Mouse (Mus musculus) hindbrain, embryonic 12.5 days (tissue): ENCODE results near the gene Bcl2l11. TPM values are rescaled to one million over a fixed set of nuclear protein-coding genes. Genes with fewer than 3 reads are reported as not detected.
A peak's percentile ranks its signal among the peaks of the same experiment; 100 is the strongest.

Experiments
- ATAC-seq: fragments of 200-750 bp; cut with Nextera tagmentation; 2 replicates; pipeline ENCODE4 v1.8.0; 2017; ENCODE audit warnings: moderate TSS enrichment; ENCODE audit not compliant: low FRiP score
- H3K27ac ChIP-seq: fragments of 300-500 bp; sonication (generic); 2 replicates; pipeline ENCODE4 v1.5.1; 2016; ENCODE audit warnings: mild to moderate bottlenecking
- H3K27me3 ChIP-seq: fragments of 300-500 bp; sonication (generic); 2 replicates; pipeline ENCODE4 v1.6.1; 2016; ENCODE audit warnings: mild to moderate bottlenecking
- H3K36me3 ChIP-seq: fragments of 300-500 bp; sonication (generic); 2 replicates; pipeline ENCODE4 v1.6.1; 2016; ENCODE audit warnings: mild to moderate bottlenecking
- H3K4me1 ChIP-seq: fragments of 300-500 bp; sonication (generic); 2 replicates; pipeline ENCODE4 v1.6.1; 2016
- H3K4me2 ChIP-seq: fragments of 300-500 bp; sonication (generic); replicated peaks from 2 replicates; pipeline ENCODE4 v1.6.1; 2016; ENCODE audit warnings: mild to moderate bottlenecking
- H3K4me3 ChIP-seq: fragments of 300-500 bp; sonication (generic); 2 replicates; pipeline ENCODE4 v1.5.1; 2016; ENCODE audit warnings: mild to moderate bottlenecking
- H3K9ac ChIP-seq: fragments of 300-500 bp; sonication (generic); 2 replicates; pipeline ENCODE4 v1.6.1; 2016; ENCODE audit warnings: mild to moderate bottlenecking, moderate library complexity
- H3K9me3 ChIP-seq: fragments of 300-500 bp; sonication (generic); replicated peaks from 2 replicates; pipeline ENCODE4 v1.6.1; 2016; ENCODE audit warnings: mild to moderate bottlenecking
- WGBS: fragments of 180-500 bp; shearing (Covaris S2); methylation state at CpG from one replicate; pipeline ENCODE4 v1.1.7; 2016; 5-methylcytosine and 5-hydroxymethylcytosine counted together
- polyA plus RNA-seq: library from polyadenylated mRNA; unstranded; fragments of >200 nt; fragmentation: Nextera tagmentation; extraction: Ambion mirVana; gene quantifications from 2 replicates; pipeline ENCODE4 v1.2.1, GENCODE M21; 2016

Bcl2l11 gene
- polyA plus RNA-seq, 1 experiment from 2014 or later, result 26.3 TPM

- H3K4me2 ChIP-seq, result no peak overlapping the region
- ATAC-seq, result no peak
- H3K9ac ChIP-seq, result no peak overlapping the region
- no peak overlapping the region for H3K27ac ChIP-seq
- peaks cover 28% of the 10 kb centered on the region for H3K4me1 ChIP-seq
- H3K4me3 ChIP-seq, result no peak overlapping the region
- no peaks in the 10 kb centered on the region for H3K27me3 ChIP-seq
- H3K9me3 ChIP-seq, result no peaks in the 10 kb centered on the region
- WGBS, result 83% methylated on average over 16 of the region's 16 CpGs
- H3K36me3 ChIP-seq, result peaks cover 20% of the 10 kb centered on the region
Observed at GRCm38 (mm10) chr2:128152845-128153550, 27.2 kb downstream of the Bcl2l11 start.

GRCm38 (mm10) chr2:128153551-128153910 is 27.7 kb downstream of the Bcl2l11 start:
- no peak overlapping the region for H3K9ac ChIP-seq
- peaks cover 28% of the 10 kb centered on the region for H3K4me1 ChIP-seq
- H3K27ac ChIP-seq, result 0 out of 2 replicates have a peak overlapping the region, but pooled peaks have one; percentile 3
- H3K27me3 ChIP-seq, result no peaks in the 10 kb centered on the region
- H3K4me2 ChIP-seq, result no peak overlapping the region
- H3K9me3 ChIP-seq, result no peaks in the 10 kb centered on the region
- ATAC-seq, result peak; percentile 43; the same call in 1 of the 2 replicates
- H3K36me3 ChIP-seq, result peaks cover 15% of the 10 kb centered on the region
- WGBS, result 49% methylated on average over 11 of the region's 11 CpGs
- no peak overlapping the region for H3K4me3 ChIP-seq

DNA sequence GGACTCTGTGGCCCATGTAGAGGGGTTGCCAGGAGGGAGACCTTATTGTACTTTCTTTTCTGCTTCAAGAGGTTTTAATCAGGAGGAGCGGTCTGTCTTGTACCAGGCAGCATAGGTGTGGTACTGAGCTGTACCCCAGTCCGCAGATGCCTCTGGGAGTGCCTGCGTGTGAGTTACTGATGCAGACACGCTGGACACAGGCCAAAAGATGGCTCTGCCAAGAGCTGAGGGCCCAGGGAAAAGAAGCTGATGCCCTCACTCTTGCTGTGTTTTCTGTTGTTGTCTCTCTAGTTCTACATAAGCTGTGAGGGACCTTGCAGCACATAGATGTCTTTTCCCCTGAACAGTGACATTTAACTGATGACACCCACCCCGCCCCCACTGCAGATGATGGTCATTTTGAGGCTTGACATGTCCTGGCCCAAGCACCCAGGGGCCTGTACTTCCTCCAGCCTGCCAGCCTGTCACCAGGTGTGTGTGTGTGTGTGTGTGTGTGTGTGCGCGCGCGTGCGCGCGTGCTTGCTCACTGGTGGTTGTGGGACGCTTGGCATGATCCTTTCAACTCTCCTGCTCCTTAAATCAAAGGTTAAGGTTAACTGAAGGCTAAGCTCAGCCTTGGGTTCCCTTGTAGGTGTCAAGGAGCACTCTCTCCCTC is 29.7 kb downstream of the Bcl2l11 start:
- Histone ChIP-seq H3K4me1 (peaks cover 40% of the 10 kb centered on the region), H3K27ac (no peak overlapping the region)
- 94% methylated on average over 13 of the region's 13 CpGs for WGBS

DNA sequence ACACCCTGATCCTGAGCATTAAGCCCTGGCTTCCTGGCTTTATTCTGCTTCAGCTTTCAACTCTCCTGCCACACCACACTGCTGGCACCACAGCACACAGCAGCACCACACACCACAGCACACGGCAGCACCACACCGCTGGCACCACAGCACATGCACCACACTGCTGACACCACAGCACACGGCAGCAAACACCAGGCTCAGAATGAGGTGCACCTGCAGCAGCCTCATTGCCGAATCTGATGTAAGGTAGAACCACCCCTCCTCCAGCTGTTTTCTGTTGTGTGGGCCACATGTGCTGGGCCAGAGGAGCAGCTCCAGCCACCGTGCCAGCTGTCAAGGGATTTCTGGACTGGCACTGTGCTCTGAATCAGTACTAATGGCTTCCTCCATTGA is 30.2 kb downstream of the Bcl2l11 start:
- Histone ChIP-seq H3K4me1 (peaks cover 40% of the 10 kb centered on the region), H3K27ac (no peak overlapping the region), H3K36me3 (peaks cover 8% of the 10 kb centered on the region; the same call in 1 of the 2 replicates), H3K9me3 (no peaks in the 10 kb centered on the region), H3K9ac (no peak overlapping the region), H3K4me2 (no peak overlapping the region), H3K4me3 (no peak overlapping the region), H3K27me3 (no peaks in the 10 kb centered on the region)
- no peak for ATAC-seq
- WGBS, result 72% methylated on average over 5 of the region's 5 CpGs

More for the DNA sequence above, 29.7 kb downstream of the Bcl2l11 start:
- Histone ChIP-seq H3K9ac (no peak overlapping the region), H3K27me3 (no peaks in the 10 kb centered on the region), H3K9me3 (no peaks in the 10 kb centered on the region), H3K4me2 (no peak overlapping the region), H3K4me3 (no peak overlapping the region), H3K36me3 (peaks cover 10% of the 10 kb centered on the region)
- no peak for ATAC-seq

DNA sequence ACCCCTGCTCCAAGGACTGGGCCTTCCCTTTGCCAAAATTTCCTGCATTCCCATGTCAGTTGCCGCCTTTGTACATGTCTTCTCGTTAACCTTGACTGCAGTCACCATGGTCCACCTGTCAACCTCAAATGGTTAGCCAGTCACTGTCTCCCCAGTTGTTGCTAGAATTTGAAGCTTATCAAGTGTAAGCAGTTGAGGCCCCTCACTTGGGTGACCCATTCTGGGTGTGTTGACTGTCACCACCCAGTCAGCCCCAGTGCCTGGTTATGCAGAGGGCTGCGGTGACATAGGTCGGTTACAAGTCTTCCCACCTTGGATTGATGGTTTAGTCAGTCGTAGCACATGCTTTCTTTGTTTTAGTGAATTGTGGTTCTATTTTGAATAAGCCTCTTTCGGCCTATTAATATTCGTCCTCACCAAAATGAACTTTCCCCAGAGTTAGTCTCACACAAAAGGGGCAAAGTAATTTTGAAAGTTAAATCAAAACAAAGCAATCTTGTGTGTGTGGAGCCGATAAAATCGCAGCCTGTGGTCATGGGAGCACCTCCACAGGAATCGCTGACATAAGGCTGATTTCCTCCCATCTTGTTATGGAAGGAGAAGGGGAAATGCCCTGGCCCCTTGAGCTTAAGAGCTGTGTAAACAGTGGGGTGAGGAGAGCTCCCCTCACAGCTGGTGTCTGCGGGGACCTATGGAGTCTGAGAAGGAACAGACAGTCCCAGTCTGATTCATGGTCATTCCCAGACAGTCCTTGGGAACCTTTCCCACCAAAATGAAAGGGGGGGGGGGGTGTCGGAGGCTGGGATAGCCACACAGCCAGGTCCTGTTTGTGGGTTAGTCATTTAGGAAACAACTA is 30.9 kb downstream of the Bcl2l11 start:
- Histone ChIP-seq H3K4me1 (peaks cover 40% of the 10 kb centered on the region), H3K9ac (no peak overlapping the region), H3K4me2 (no peak overlapping the region), H3K36me3 (peaks cover 8% of the 10 kb centered on the region; the same call in 1 of the 2 replicates), H3K27ac (no peak overlapping the region), H3K9me3 (no peaks in the 10 kb centered on the region), H3K27me3 (no peaks in the 10 kb centered on the region), H3K4me3 (no peak overlapping the region)
- no peak for ATAC-seq
- 79% methylated on average over 12 of the region's 12 CpGs for WGBS

DNA sequence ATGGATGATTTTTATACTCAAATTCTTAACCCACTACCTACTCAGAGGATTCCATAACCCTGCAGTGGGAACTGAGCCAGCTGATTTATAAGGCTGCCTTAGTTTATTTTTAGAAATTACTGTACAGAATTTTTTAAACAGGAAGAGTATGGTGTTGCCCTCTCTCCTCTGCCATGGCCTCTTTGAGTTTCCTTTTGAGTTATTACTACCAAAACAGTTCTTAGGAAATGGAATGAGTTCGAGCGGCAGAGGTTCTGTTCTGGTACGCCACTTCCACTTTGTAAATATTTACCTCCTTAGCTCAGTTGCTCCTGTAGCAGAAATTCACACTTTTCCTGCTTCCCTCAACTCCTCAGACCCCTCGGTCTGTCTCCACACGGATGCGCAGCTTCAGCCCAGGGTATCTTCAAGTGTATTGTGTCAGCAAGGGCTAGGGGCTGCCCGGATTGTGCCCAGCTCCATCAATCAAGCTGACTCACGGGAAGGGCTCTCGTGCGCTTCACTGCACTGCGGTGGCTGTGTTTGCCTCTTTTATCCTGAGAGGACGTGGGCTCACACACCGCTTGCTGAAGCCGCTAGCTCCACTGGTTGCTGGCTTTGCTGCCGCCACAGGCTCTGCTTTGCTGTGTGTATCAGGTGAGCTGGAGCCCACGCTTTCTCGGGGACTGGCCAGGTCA is 33.0 kb downstream of the Bcl2l11 start:
- H3K4me1 ChIP-seq, result peaks cover 32% of the 10 kb centered on the region
- no peaks in the 10 kb centered on the region for H3K9me3 ChIP-seq
- peaks cover 8% of the 10 kb centered on the region; the same call in 1 of the 2 replicates for H3K36me3 ChIP-seq
- WGBS, result 52% methylated on average over 17 of the region's 17 CpGs
- H3K4me2 ChIP-seq, result no peak overlapping the region
- no peak overlapping the region for H3K4me3 ChIP-seq
- no peak overlapping the region for H3K27ac ChIP-seq
- no peaks in the 10 kb centered on the region for H3K27me3 ChIP-seq
- peak; percentile 62; the same call in 1 of the 2 replicates for ATAC-seq
- H3K9ac ChIP-seq, result no peak overlapping the region; the same call in 1 of the 2 replicates

- WGBS, result 79% methylated on average over 7 of the region's 7 CpGs
- no peak overlapping the region for H3K4me2 ChIP-seq
- H3K36me3 ChIP-seq, result peaks cover 8% of the 10 kb centered on the region; the same call in 1 of the 2 replicates
- H3K9me3 ChIP-seq, result no peaks in the 10 kb centered on the region
- ATAC-seq, result no peak
- peaks cover 32% of the 10 kb centered on the region for H3K4me1 ChIP-seq
- H3K27ac ChIP-seq, result no peak overlapping the region
- no peaks in the 10 kb centered on the region for H3K27me3 ChIP-seq
- no peak overlapping the region for H3K4me3 ChIP-seq
- H3K9ac ChIP-seq, result no peak overlapping the region
Observed at GRCm38 (mm10) chr2:128159619-128160125, 33.8 kb downstream of the Bcl2l11 start.

GRCm38 (mm10) chr2:128163177-128163576 is 37.3 kb downstream of the Bcl2l11 start:
- no peak overlapping the region for H3K27ac ChIP-seq
- no peak overlapping the region for H3K4me3 ChIP-seq
- H3K27me3 ChIP-seq, result no peaks in the 10 kb centered on the region
- peaks cover 16% of the 10 kb centered on the region for H3K4me1 ChIP-seq
- no peak overlapping the region for H3K9ac ChIP-seq
- H3K9me3 ChIP-seq, result no peaks in the 10 kb centered on the region
- peaks cover 8% of the 10 kb centered on the region; the same call in 1 of the 2 replicates for H3K36me3 ChIP-seq
- 77% methylated on average over 8 of the region's 8 CpGs for WGBS
- ATAC-seq, result no peak
- no peak overlapping the region for H3K4me2 ChIP-seq

DNA sequence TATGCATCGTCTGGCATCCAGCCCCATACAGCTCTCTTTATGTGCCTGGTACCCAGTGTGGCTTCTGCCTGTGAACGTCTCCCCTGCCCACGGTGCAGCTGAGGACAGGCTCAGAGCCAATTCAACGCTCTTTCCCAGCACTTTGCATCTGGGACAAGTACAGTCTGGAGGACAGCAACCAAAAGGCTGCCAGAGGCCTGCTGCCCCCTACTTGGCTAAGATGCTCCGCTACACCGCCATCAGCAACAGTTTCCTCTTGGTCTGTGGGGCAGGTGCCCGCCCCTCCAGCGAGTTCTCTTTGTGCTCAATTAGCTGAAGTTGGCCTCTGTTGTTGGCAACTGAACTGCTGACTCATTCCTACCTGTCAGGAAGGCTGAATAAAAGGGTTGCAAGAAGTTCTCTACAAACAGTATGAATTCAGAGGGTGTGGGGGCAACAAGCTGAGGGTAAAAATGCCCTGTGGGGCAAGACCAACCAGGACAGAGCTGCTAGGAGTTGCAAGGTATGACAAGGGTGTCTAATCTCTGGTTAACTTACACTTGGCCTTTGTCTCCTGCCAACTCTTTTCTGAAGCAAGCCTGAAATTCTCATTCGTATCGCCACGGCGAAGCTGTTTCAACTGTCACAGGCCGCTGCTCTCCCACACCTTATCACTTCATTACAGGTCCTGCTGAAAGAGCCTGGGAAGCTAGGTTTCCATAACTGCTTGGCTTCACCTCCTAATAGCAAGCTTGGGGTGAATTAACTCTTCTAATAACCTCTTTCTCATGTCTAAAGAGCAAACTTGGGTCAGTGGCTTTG is 41.0 kb downstream of the Bcl2l11 start:
- no peak overlapping the region for H3K9ac ChIP-seq
- no peaks in the 10 kb centered on the region for H3K27me3 ChIP-seq
- H3K4me1 ChIP-seq, result peaks cover 4% of the 10 kb centered on the region; the same call in 1 of the 2 replicates
- H3K4me2 ChIP-seq, result no peak overlapping the region
- H3K27ac ChIP-seq, result no peak overlapping the region
- 71% methylated on average over 13 of the region's 13 CpGs for WGBS
- ATAC-seq, result no peak
- no peaks in the 10 kb centered on the region for H3K9me3 ChIP-seq
- H3K36me3 ChIP-seq, result no peaks in the 10 kb centered on the region
- no peak overlapping the region for H3K4me3 ChIP-seq

- H3K9me3 ChIP-seq, result no peaks in the 10 kb centered on the region
- H3K4me3 ChIP-seq, result no peak overlapping the region
- no peak overlapping the region for H3K27ac ChIP-seq
- no peak overlapping the region for H3K4me2 ChIP-seq
- no peak overlapping the region for H3K9ac ChIP-seq
- H3K36me3 ChIP-seq, result no peaks in the 10 kb centered on the region
- ATAC-seq, result no peak
- WGBS, result 96% methylated on average over 12 of the region's 12 CpGs
- H3K27me3 ChIP-seq, result no peaks in the 10 kb centered on the region
- peaks cover 4% of the 10 kb centered on the region; the same call in 1 of the 2 replicates for H3K4me1 ChIP-seq
Observed at GRCm38 (mm10) chr2:128167930-128168329, 42.1 kb downstream of the Bcl2l11 start.

DNA sequence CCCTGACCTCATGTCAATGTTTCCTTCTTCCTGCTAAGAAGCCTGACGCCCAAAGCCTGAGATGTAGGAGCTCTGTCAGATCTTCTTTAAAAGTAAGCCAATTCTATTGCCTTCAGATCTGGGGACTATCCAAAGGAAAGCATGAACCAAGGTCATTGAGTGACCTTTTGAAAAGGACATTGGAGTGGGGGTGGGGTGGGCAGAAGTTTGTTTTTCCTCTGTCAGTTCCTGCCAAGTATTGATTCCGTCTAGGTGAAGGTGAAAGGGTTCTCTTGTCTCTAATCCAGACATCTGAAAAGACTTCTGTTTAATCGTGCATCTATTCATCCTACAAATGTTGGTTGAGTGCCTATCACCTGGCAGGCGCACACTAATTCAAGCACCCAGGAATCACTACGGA is 43.6 kb downstream of the Bcl2l11 start:
- H3K36me3 ChIP-seq, result no peaks in the 10 kb centered on the region
- no peaks in the 10 kb centered on the region for H3K27me3 ChIP-seq
- no peak overlapping the region for H3K9ac ChIP-seq
- peaks cover 4% of the 10 kb centered on the region; the same call in 1 of the 2 replicates for H3K4me1 ChIP-seq
- no peak for ATAC-seq
- 81% methylated on average over 5 of the region's 5 CpGs for WGBS
- no peak overlapping the region for H3K27ac ChIP-seq
- no peaks in the 10 kb centered on the region for H3K9me3 ChIP-seq
- H3K4me3 ChIP-seq, result no peak overlapping the region
- no peak overlapping the region for H3K4me2 ChIP-seq
